Mouse (Mus musculus) heart, postnatal 0 days (tissue): ENCODE data around the gene Mpdu1.
A peak's percentile ranks its signal among the peaks of the same experiment; 100 is the strongest.

ENCODE experiments used
- CTCF ChIP-seq: IDR thresholded peaks from 2 replicates; pipeline ENCODE4 v1.5.1; 2016; ENCODE audit warnings: antibody characterized with exemption, control low read depth, low read depth
- EP300 ChIP-seq: IDR thresholded peaks from 2 replicates; pipeline ENCODE4 v1.6.1; 2016; ENCODE audit warnings: antibody characterized with exemption, low read depth

DNA sequence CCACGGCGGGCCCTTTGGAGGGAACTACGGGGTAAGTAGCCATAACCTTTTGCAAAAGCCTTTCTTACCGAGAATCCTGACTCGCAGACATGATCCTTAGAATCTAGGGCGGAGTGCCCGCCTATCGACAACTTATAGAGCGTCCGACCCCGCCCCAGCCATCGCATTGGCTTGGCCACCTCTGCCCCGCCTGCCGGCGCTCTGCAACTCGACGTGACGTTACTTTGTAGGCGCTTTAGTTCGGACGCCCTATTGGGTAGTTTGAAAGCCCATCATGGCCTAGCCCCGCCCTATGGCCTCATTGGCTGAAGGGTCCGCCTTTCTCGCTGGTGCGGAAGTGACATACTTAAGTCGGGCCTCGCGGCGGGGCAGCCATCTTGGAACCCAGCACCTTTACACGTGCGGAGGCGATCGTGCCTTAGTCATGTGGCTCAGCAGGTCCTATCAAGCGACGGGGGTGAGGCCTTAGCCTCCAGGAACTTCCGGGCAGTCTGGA, 9.8 kb upstream of the Mpdu1 start, which contains the start of gene Eif4a1:
- TF ChIP-seq CTCF (no peak), EP300 (peak; percentile 85)
